Mouse (Mus musculus) frontal cortex, postnatal 36 days (tissue): ENCODE data around the gene Ecm2.

ENCODE experiments used
- DNase-seq, 2 experiments: peaks; one replicate each; pipeline ENCODE4 v3.0.0; 2022; ENCODE audit warnings: low spot score in 2 of 2

Gene Ecm2

DNA sequence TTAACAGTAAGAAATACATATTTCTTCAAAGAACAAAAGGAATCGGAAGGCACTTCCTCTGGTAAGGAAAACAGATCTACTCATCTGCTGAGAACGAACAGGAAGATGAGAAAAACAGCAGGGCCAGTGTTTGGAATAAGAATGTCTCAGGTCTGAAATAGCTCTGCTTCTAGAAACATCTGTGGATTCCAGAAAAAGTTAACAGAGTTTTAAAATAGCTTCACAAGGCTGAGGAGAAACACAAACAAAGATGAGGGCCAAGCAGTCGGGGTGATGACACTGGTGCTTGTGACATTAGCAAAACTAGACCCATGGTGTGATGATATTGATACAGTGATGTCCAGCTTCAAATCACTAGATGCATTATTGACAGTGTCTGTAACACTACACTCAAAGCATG is 2.6 kb downstream of the Ecm2 start:
- peak in 1 of 2 experiments; percentile 4 for DNase-seq

DNA sequence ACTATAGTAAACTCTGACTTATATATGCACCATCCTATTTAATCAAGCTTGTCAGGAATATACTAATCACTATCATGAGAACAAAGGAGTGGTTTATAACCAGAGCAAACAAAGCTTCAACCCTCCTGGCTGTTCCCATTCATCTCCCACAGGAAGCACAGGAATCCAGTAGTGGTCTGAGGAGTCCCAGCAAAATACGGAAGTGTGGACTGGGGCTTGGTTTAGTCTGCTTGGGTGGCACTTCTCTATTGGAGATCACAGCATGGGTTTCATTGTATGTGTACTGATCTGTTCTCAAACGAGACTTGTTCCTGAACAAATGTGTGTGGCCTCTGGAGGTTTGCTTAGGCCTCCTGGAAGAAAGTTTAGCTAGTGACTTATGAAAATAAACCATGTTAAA is 14.2 kb downstream of the Ecm2 start:
- no peak for DNase-seq

DNA sequence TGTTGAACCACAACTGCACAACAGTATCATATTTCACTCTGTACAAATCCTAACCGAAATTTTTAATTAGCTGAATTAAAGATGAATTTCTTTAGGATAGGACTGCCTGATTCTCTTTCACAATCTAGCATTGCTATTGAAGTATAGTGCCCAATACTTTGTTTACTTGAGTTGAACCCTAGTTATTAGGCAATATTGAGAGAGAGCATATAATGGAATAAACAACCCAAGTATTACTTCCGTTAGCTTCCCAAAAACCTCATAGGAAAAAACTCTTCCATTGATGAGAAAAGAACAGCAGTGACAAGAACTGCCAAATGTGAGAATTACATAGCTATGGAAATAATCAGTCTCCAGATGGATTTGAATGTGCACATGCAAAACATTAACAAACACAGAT is 21.6 kb downstream of the Ecm2 start:
- no peak for DNase-seq

DNA sequence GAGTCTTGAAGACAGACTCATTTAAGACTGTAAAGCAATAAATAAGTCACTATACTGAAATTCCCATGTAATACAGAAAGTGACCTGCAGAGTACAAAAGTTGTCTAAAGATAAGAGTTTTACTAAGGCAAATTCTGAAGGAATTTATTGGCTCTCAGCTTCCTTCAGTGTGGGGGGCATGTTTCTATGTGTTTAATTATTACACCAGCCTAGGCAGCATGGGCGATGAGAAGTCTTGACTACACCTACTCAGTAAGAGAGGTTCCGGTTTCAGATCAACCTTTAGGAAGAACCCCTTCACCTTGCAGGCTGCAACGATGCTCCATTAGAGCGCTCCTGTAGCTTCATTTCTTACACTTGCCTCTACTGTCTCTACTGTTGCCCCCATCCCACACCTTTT is 26.0 kb downstream of the Ecm2 start:
- DNase-seq, result no peak

DNA sequence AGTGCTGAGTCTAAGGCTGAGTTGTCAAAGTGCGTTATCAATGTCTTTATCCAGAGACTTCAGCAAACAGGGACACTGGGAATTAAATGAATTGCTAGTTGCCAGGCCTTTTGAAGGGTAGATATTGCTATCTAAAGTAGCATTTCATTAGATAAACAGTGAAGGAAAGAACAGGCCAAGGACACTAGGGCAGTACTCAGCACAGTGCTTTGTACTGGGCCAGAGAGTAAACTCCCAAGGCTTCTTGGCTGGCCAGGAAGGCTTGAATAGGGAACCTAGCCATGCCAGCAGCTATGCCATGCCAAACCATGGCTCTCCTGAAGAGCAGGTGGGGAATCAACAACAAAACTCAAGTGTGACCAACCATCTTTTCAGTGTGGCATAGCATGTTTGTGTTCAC is 32.3 kb downstream of the Ecm2 start:
- DNase-seq, result no peak

DNA sequence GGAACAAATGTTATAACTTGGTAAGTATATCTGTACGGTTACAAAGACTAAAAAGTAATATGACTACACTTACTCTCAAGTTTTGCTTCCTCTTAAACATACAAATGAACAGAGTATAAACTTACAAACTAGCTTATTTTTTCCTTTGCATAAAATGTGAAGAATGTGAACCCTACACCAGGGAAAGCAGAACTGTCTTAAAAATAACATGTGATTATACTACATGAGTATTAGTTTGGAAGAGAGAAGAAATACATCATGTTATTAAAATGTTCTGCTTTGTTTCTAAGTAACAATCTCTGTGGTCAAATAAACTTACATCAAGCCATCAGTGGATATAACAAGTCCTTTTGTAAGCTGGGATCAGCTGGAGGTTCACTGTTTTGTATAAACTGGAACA is 34.1 kb downstream of the Ecm2 start:
- DNase-seq, result no peak

DNA sequence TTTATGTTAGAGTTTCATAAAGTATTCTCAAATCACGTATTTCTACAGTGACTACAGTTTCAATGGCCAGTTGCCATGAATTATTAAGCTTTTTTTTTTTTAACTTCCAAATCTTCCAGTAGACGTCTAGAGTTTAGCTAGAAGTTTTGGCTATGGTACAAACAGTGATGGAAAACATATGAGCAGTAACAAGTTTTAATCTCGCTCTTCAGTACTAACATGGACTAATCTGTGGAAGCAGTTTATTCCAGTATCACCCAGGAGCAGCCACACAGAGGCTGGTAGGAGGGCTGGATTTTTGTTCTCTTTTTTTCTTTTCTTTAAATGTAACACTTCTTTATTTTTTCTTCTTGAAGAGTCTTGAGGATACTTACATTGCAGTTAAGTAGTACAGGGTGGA is 39.7 kb downstream of the Ecm2 start, which contains the start of gene Aspn:
Gene Aspn (plus strand): TSS at position 165 of the 400 bp plus-strand sequence.
- DNase-seq, result no peak

DNA sequence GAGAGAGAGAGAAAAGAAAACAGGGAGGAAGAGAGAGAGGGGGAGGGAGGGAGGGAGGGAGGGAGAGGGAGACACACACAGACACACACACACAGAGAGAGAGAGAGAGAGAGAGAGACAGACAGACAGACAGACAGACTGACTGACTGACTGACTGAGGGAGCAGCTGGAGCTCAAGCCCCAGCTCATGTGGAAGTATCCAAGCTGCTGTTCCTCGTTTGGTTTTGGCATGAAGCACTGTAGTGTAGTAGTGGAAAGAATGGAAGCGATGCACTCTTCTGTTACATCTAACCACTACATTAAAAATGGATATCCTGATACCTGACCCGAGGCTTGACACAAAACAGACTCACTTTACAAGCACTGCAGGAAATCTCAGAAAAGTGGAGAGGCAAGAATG is 41.0 kb downstream of the Ecm2 start:
- no peak for DNase-seq

DNA sequence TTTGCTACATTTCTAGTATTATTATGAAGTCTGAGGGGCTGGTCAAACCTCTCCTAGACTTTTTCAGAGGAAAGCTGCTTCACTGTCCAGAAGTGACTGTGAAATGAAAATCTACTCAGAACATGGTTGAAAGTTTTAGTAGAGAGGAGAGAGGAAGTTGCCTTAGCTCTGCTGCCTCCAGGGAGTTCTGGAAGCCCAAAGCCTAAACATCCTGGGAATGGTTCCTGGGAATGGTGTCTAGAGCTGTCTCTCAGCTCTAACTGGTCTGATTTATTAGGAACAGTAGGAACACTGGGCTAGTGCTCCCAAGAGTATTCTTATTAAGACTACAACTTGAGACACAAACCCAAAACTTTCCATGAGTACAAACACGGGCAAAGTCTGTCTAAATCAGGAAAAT is 41.9 kb downstream of the Ecm2 start:
- DNase-seq, result no peak

DNA sequence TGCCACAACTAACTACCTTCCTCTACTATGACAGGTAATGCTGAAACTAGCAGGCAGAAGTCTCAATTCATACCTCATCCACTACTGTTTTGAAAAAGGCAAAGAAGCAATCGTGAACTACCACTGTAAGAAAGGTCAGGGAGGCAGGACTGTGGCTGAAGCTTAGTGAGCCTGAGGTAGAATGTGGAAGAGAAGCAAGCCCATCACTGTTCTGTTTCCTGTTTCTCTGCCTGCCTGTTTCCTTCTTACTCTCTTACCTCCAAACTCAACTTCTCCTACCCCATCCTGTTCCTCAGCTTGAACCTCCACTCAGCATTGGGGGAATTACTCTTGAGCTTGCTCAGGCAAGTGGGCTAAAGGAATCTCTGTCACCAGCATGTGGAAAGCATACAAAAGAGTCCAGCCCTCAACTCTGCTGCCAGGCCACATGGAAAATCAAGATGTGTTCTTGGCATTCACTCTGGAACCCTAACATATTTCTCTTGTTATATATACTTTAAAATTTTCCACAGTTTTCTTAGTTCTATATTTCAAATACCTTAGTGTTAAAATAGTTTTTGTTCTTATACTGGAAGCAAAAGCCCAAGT is 43.0 kb downstream of the Ecm2 start:
- no peak for DNase-seq

DNA sequence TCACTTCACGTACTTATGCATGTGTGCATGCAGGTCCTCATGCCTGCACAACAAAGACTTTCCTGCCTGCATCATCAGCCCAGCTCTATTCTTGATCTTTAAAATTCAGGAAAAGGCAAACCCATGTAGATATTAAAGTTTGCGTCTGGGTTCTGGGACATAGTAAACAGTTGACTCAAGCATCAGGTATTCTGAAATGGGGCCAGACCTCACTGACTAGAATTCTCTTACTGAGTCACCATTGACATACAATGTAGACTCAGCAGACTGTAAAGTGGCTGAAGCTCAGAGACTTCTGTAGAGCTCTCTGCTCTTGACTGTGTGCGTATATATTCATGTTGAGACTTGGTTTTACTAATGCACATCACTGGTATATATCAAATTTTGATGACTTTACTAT is 45.0 kb downstream of the Ecm2 start:
- no peak for DNase-seq

DNA sequence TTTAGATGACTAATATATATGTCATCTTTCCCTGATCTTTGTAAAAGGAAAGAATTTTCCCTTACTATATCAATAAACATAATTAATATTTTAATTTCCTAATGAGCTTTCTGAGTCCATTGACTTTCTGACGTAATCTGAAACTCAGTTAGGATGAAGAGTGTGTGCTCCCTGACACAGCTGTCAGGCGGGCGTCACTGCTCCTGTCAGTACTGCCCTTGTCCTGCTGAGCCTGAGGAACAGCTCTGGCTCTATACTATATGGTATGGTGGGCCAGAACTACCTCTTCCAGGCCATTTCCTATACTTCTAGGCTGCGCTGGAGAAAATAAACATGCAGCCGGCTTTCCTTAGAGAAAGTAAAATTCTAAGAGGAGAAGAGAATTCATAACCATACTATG is 49.9 kb downstream of the Ecm2 start:
- DNase-seq, result no peak

DNA sequence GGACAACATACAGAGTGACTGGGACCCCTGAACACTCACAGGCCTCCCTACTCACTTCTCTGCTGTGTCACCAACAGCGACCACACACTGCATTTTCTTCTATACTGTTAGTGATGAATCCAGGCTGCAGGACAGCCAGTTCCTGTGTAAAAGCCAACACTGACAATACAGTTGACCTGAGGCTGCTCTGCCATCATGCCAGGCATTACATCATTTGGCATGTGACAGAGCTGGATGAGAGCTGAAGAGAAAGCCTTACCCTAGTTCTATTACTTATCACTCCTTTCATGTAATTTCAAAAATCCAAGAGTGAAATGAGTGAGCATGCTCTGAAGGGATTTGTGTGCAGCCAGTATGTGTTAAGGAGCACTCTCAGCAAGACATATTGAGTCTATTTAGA is 51.6 kb downstream of the Ecm2 start:
- DNase-seq, result no peak

DNA sequence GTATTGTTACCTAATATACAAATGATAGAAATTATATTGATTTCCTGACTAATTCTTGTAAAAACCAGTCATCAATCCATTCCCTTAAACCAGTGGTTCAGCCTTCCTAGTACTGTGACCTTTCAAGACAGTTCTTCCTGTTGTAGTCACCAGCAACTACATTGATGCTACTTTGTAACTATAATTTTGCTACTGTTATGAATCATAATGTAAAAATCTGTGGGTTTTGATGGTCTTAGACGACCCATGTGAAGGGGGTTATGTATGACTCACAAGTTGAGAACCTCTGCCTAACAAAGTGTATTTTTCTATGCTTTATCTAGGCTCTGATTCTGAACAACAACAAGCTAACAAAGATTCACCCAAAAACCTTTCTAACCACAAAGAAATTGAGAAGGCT is 52.3 kb downstream of the Ecm2 start:
- no peak for DNase-seq

DNA sequence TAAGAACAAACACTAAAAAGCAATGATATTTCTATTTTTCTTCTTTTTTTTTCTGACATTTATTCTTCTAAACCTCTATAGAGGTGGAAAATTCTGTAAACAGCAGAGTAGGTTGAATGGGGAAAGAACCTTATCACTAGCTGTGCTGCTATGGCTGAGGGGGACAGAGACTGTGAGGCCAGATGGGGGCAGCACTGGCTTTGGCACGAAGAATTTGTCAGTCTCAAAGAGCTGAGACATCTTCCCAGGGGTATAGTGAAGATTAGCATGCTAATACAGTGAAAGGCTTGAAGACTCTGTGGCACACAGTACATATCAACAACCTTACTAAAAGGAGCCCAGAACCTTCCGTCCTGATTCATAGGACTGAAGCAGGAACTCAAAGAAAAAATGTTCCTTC is 54.6 kb downstream of the Ecm2 start:
- no peak for DNase-seq

DNA sequence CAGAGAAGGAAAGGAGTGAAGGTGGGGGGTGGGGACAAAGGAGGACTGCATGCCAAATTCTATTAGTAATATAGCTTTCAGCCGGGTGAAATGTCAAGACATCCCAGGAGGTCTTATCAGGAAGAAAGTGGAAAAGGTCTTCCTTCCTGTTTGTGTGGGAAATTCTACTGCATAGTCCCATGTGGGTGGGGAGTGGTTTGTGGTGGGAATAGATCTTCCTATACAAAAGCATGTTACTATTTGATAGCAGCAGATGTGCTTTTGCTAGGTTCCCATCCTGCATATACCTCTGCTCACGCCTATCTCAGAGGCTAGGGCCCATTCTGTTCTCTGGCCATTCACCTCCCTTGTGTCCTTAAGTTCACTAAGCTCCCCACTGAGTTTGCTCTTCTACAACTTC is 56.3 kb downstream of the Ecm2 start:
- no peak for DNase-seq

DNA sequence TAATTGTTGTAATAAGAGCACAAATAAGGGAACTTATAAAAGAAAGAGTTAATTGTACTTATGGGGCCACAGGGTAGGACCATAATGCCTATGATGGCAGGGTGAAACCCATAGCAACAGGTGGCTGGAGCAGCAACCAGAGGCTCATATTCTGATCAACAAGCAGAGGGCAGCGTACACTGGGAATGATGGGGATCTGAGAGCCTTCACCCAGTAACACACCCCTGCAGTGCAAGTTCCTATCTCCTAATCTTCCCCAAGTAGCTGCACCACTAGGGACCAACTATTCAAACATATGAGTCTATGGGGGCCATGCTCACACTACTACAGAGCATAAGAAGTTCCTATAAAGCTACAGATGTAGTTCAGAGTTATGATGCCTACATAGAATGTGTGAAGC is 59.7 kb downstream of the Ecm2 start:
- no peak for DNase-seq

DNA sequence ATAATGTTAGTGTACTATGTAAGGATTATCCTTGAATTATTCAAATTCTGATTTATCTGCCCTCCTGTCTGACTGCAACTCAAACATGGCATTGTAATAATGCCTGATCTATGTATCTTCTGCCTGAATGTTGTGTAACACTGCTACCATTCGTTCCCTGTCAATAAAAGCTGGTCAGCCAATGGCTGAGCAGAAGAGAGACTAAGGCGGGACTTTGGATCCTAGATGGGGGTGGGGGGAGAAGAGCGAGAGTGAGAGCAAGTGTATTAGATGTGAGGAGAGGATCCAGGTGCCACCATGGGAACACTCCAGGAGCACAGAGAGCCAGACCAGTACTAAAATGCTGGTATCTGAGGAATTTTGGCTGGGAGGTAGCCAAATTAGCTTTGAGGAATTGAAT is 65.8 kb downstream of the Ecm2 start:
- DNase-seq, result no peak

DNA sequence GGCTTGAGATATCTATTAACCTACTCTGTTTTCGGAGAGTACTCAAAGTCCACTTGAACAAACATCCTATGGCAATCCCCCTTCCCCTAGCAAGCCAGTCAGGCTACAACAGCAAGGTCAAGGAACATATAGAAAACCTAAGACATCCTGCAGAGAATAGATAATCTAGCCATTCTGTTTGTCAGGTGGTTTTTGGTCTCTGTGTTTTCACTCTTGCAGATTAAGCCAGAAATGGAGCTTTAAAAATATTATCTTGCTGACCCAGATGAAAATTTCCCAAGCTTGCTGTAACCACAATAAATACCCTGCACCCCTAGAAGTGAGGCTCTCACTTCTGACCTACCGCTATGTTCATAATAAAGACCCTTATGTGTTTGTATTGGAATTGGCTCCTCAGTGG is 66.8 kb downstream of the Ecm2 start:
- no peak for DNase-seq

DNA sequence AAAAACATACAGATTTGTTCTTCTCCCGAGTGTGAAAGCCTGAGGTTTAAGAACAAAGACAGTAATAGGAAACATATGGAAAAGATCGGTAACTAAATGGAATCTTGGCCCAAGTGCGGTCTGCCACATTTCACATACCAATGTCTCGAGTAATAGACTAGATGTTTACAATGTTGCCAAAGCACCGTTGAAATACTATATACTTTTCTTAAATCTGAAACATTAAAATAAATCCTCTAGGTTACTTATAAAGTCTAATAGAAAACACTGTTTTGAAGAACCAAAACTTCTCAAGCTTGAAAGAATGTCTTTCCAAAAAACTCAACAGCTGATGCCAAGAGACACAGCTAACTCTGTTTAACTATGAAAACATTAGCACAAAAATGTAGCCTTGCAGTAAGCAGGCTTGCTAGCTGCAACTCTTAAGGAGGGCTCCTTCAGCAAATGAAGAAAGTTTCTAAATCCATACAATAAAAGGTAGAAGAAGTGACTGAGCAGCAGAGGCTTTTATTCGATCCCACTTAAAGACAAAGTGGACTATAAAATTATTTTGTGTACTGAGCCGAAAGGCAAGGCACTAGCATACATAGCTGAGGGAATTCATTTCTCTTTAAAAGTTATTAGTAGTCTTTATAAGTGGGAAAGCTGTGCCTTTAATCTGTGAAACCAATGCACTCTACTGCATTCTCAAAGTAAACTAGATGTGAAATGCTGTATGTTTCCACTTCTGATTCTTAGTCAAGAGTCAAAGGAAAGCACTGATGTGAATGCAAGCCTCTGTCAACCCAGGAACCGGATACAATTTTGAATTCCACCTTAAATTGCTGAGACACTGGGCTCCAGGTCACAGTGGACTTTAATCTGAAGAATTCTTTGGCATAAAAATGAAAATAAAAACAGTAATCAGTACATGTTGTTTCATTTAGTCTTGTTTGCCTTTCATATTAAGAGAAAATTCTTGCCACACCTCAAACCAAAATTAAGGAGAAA is 77.2 kb downstream of the Ecm2 start, which contains the start of gene Omd:
Gene Omd (plus strand): TSS at position 922 of the 990 bp plus-strand sequence.
- no peak for DNase-seq
